Mouse (Mus musculus): ENCODE measurements around the gene Pdx1.

GRCm38 (mm10) chr5:147275761-147276160, 6.0 kb downstream of the Pdx1 start:
- TF ChIP-seq CTCF (IDR thresholded peaks at IDR 0.05; ENCODE audit: insufficient read depth, low read depth, low read length) (no peak), POLR2A (IDR thresholded peaks at IDR 0.05; ENCODE audit: insufficient read depth, low read depth, low read length) (no peak)
